Mouse (Mus musculus) monocyte, adult 2 months (primary cell): ENCODE results near the gene Arrdc2.

Source experiments
- DNase-seq, 2 experiments: peaks; one replicate each; pipeline ENCODE4 v3.0.0; 2022; ENCODE audit warnings: low spot score in 2 of 2, low read depth in 1 of 2

Gene Arrdc2

DNA sequence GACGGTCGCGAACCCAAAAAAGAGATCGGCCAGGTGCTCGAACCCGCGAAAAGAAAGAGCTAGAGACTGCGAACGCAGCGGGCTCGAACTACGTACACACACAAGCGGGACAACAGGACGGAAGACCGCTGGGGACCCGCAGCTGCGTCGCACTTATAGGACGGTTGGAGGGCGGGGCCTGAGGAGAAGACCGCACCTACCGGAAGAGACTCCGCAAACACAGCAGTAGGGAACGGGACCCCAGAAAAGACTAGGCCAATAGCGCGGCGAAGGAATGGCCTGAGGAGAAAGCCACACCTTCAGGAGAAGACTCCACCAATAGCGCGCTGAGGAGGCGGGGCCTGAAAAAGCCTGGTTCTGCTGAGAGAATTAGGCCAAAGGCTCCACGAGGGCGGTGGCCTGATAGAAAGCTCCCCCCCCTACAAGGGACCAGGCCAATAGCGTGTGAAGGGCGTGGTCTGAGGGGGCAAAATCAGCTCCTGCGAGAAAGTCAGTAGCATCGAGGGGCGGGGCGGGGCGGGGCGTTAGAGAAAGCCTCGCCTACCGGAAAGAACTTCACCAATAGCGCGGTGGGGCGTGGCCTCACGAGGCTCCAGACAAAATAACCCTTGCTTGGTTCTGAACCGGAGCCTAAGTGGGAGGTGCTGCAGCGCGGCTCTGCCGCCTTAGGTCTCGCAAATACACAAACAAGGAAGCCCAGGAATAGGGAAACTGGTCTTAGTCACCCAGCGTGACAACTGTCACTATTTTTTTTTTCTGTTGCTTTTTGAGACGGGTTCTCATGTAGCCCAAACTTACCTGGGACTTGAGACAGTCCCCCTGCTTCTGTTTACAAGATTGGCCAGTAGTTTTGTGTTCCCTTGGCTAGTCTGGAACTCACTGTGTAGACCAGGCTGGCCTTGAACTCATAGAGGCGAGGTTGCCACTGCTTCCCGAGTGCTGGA is at the start of gene Arrdc2:
TSS of gene Arrdc2 (minus strand) at position 313 of the 944 bp plus-strand sequence.
- DNase-seq: peak; percentile 98 to 99

DNA sequence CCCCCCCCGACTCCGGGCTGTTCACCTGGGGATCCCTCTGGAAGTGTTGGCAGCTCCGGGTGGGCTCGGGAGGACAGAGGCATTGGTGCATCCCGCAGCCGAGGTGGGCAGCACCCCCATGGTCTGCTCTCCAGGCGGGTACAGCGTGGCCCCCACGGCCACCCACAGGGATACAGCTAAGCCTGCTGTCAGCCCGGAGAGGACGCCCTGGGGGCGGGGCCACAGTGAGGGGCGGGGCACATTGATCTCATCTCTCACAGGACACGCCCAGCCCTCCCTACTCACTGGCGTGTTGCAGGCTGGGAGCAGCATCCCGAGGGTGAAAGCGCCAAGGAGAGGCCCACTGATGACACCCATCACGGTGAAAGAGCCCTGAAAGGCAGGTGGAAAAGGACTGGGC is 48.1 kb upstream of the Arrdc2 start:
- no peak for DNase-seq

DNA sequence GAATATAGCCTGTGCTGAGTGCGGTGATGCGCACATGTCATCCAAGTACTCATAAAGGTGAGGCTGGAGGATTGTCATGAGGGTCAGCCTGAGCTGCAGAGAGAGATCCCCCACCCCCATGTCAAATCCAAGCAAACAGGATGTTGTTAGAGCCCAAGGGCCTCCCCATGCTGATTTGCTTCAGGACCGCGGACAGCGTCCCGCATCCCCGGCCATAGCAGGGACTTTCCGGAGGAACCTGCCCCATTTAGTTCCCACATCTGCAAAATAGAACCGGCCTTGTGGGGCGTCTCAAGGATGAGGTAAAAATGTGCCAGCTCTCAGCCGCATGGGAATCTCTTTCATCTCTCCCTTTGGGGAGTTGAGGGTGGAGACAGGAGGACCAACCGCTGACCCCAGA is 46.1 kb upstream of the Arrdc2 start:
- DNase-seq: no peak

DNA sequence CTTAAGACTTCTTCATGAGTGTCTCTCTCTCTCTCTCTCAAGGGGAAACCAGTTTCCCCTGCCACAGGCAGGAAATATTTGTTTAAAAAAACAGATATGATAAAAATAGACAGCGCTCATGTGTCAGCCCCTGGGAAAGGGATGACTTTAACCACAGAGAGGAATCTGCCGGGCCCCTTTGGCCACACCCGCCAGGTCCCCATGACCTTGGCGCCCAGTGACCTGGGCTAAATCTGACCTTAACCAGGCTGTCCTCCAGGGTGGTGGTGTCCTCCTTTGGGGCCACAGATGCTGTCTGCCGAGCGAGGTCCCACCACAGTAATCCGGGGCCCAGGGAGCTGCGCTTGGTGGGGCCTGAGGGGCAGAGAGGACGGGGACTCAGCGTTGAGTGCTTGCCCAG is 45.2 kb upstream of the Arrdc2 start:
- DNase-seq: no peak

DNA sequence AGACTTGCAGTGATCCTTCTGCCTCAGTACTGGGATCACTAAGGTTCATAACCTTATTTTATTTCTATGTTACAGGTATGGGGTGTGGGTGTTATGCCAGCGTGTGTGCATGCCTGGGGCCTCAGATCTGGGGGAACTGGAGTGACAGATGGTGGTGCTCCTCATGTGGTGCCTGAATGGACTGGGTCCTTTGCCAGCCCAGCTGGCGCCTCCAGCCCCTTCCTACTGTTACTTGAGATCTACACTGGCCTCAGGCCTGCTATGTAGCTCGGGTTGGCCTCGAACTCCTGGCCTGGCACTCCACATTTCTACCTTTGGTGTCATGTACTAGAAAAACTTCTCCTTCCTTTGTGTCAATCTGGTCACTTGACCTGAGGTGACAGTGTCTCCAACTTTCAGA is 44.7 kb upstream of the Arrdc2 start:
- no peak for DNase-seq

DNA sequence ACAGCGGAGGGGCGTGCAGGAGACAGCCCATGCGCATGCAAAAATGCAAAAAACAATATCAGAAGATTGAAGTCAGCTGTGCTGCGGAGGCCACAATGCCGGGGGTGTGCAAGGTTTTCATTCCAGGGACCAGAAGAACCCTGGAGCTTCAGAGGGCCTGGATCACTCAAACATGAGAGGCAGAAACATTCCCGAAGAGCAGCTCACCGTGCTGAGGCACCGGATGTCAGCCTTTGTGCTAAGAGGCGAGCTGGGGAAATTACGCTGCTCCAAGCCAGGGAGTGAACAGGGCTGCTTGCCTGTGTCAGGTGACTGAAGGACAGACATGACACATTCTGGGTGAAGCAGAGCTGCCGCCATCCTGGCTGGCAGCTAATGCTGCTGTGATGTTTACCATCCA is 41.0 kb upstream of the Arrdc2 start:
- DNase-seq: no peak

DNA sequence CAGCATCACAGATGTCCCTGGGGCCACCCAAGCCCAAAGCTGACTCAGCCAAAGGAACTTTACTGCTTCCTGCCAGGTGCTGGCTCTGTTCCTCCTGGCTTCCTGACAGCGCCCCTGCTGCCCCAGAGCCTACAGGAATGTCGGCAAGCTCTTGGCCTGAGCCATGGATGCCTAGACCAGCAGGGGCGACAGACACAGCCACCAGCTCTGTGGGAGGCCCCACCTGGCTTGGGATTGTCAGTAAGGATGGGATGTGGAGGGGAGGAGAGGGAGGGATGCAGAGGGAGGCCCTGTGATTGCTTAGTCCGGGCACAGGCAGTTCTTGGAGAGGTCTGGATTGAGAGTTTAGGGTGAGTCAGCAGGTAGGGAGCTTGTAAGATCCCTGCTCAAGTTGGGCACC is 40.6 kb upstream of the Arrdc2 start:
- DNase-seq: no peak

DNA sequence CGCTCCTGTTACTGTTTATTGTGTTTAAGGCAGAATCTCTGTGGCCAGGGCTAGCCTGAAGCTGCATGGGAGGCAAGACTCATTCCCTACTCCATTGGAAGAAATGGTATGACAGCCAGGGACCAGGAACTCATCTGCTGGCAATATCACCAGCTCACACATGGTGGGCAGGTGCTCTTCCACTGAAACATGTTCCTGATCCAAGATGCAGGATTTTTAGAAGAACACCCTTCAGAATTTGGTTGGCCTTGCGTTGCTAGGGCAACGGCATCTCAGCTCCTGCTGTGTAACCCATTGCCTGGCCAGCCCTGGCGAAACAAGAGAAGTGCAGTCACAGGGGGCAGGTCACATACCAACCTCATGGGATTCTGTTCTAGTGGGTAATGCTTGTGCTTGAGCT is 40.0 kb upstream of the Arrdc2 start:
- no peak for DNase-seq

DNA sequence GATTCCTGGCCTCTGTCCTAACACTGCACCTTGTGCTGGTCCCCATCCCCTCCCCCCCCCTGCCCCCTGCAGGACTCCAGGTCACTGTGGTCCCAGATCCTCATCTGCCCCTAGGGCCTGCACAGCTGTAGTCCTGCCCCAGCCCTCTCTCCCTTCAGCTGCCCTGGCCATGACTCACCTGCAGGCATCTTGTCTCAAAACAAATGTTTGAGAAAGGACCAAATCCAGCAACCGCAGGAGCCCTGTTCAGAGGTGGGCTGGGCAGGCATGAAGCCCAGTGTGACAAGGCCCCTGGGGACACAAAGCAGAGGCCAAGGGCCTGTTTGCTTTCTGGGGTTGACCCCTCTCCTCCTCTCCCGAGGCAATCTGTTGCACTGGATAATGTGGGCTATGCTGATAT is 38.7 kb upstream of the Arrdc2 start:
- no peak for DNase-seq

DNA sequence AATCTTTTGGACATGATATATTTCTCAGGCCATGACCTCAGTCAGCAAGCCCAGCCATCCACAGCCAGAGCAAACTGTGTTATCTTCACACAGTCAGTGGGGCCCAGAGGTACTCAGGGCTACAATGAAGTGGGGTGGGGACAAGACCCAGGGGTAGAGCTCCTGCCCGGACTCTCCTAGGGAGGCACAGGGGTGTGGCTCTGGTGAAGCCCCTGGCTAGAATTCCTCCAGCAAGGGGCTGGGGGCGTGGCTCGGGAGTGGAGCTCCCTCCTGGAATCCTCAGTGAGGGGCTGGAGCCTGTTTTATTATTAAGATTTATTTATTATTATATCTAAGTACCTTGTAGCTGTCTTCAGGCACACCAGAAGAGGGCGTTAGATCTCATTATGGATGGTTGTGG is 36.9 kb upstream of the Arrdc2 start:
- DNase-seq: no peak

DNA sequence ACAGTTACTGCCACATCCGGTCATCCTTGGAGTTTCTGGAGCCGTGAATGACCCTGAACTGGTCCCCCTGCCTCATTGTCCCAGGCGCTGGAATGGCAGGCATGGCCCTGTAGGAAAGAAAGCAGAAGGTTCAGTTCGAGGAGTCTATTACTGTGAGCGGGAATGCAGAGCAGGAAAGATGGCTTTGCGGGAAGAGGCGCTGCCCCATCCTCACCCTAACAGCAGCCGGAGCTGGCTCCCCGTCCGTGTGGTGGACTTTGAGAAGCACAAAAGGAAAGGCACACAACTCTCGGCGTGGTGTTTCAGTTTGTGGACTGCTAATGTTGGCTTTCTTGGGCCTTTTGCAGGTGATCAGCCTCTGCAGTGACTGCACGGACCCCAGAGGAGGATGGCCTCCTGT is 34.9 kb upstream of the Arrdc2 start:
- DNase-seq: no peak

DNA sequence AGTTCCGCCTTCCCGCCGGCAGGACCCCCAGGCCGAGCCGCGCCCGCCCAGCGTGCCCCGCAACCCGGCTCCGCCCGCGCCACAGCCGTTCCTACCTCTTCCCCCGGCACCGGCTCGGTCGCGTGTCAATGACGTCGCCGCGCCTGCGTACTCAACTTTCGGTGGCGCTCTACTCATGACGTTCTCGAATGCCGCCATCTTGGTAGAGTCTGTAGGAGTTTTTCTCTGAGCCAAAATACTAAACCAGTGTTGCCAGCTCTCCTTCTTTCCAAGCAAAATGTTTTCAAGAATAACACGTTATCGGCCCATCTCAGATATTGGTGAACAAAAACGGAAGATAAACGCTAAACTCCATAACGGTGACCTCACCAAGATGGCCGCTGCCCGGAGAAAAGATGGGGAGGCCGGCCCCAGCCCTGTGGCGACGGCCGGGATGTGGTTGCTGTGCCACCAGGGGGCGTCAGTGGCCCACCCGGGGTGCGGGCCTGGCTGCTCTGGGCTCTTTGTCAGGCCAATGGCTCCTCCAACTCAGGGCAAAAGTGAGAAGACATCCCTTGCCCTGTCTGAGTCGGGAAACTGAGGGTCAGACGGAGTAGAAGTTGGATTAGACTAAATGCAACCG is 34.0 kb upstream of the Arrdc2 start, which contains the start of gene Ccdc124:
TSS of gene Ccdc124 (minus strand) at position 572 of the 622 bp plus-strand sequence.
- DNase-seq: peak; percentile 86 to 94

DNA sequence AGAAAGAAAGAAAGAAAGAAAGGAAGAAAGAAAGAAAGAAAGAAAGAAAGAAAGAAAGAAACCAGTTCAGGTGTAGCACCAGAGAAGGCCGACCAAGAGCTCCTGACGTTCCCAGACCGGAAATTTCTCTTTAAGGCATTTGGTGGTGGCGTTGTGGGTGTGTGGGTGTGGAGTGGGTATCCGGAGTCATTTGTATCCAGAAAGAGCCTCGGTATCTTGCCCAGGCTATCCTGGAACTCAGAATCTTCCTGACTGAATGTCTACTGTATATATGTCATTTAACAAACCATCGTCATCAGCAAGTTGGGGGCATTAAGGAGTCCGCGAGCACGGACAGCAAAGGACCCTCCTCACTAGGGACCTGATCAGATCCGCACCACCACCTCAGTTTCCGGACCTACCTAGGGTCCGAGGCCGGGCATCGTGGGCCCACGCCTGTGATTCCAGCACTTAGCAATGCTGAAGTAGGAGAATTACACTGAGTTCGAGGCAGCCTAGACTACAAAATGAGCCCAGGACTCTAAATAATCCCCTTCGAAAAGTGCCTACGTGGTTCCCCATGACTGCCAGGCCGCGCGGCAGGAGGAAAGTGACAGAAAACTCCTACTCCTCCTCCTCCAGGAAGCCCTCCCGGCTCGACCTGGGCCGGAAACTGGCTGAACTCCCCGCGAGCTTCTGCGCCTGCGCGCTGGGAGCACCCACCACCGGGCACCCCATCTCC is 33.3 kb upstream of the Arrdc2 start:
- DNase-seq: no peak

DNA sequence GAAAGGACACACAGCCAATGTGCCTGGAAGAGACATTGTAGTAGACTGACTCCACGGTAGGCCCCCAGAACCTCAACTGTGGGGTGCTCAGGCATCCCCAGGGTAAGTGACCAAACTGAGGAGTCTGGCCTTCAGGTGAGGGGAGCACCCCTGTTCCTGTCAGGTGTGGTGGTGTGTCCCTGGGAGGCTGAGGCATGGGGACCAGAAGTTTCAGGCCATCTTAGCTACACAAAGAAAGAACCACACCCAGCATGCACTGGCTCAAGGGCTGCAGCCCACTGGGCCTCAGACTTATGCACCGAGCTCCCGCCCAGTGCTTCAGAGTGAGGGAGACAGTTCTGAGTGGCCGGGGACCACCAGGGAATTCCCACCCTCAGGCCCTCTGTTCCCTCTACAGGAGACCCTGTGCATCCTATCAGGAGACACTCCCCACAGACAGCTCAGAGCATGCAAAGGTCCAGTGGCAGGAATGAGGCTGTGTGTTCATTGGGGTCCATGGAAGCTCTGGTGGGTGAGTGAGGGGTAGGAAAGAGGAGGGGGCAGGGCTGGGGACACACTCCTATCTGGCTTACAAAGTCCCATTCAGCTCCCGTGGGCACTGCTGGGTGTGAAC is 31.8 kb upstream of the Arrdc2 start:
- no peak for DNase-seq

DNA sequence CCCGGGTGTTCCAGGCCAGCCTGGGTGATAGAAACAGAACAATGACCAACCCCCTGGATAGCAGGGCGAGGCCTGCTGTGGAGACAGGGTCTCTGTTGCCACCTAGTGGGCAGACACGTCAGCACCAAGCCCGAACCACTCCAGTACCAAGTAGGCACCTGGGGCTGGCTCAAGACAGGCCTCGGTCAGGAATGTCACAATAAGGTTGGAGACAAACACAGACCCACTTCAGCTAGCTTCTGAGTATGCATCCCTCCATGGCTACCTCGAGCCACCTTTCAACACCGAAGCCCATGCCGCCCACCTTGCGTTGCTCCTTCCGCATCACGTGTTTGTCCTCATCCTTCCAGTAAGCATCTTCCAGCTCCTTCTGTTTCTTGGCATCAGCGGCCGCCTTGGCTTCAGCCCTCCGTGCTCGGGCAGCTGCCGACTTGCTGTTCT is 30.1 kb upstream of the Arrdc2 start:
- DNase-seq: peak; percentile 30 to 64

DNA sequence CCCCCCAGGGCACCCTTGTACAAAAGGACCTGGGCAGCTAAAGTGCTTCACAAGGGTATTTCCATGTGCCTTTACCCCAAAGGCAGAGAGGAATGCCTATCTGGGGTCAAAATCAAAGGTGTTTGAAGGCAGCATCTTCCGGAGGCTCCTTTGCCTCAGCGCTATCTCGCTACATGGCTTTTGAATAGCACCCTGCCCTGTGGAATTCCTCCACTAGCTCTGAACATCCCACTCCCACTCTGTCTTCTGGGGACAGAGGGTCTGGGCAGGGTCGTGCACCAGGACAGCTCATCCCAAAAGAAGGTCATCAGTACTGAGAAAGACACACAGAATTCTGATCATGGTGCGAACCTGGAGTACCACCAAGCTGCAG is 29.7 kb upstream of the Arrdc2 start:
- DNase-seq: no peak

DNA sequence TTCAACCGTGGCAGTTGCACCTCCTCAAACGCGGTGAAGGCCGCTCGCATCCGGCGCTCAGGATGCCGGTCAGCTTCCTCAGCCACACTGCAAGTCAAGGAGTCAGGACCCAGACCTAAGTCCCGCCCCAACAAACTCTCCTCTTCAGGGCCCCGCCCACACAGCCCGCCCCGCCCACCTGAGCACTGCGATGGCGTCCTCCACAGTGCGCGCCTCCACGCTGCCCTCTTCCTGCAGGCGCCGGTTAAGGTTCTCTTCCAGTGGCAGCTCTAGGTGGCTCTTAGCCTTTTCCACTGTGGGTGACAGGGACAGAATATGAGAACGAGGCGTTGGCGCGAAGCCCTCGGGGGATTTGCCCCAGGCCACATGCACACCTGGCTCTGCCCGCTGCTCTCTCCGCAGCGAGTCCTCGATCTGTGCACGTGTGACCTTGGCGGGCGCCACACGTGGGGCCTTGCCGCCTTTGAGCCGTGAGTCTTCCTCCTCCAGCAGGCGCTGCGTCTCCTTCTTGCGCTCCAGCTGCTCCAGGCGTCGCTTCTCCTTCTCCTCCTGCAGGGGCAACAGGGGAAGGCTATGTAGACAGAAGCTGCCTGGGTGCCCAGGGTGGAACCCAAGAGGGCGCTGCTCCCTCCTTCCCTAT is 29.2 kb upstream of the Arrdc2 start:
- DNase-seq: peak in 1 of 2 experiments; percentile 50

DNA sequence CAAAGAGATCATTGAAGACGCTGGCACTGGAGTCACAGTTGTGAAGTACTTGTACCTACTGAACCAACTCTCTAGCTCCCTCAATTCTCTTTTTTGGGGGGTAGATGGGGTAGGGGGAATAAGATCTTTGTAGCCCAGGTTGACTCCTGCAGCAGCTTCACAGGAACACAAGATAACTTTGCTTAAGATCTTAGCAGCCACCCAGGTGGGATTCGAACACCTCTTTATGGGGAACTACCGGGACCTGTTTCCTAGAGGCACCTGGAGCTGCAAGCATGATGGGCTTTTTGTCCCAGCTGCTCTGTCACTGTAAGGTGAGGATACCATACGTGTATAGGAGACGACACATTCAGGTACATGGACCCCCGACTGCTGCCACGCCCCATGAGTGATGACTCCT is 27.0 kb upstream of the Arrdc2 start:
- no peak for DNase-seq

DNA sequence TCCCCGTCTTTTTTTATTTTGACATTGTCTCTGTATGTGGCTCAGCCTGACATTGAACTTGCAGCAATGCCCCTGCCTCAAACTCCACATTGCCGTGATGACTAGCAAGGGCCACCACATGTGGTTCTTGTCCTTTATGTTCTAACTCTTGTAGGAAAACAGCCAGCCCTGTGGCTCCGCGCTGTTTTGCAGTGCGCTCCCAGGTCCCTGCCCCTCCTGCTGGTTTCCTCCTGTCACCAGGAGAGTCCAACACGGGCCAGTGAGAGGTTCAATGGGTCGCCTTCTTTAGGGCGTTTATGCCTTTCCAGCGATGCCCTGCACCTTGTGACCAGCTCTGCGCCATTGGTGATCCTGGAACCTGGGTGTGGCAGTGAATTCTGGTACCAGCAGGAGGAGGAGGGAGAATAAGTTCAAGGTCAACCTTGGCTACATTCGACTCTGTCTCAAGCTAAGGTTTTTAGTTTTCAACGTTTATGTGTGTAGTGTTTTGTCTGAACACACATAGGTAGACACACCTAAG is 26.5 kb upstream of the Arrdc2 start:
- DNase-seq: no peak

DNA sequence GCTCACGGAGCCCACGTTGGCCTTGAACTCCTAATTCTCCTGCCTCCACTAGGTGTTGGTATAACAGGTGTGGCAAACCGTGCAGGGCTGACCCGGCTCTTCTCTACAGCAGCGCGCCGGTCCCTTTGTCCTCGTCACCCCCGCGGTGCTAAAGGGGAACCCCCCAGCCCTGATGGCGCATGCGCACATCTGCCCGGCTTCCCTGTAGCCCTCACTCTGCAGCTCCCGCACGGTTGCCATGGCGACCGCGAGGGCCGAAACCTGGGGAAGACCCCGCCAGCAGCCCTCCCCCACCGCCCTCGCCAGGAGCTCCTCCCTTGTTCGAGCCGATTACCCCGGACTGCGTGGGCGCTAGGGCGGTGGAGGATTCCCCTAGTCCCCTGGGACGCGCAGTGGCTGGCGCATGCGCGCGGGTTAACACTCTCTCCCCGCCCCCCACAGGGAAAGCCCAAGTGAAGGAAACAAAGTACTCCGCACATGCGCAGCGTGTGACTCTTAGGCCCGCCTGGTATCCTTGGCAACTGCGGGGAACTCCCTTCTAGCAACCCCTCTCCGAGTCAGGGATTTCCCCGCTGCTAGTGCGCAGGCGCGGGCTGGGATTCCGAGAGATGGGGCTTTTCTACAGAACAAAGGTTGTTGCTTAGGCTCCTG is 26.0 kb upstream of the Arrdc2 start:
- peak; percentile 97 to 99 for DNase-seq
